Mouse (Mus musculus) bone marrow, adult 2 months (tissue): ENCODE measurements around the gene Alox12e.

Experiments
- CTCF ChIP-seq: fragments of 200-500 bp; IDR thresholded peaks from 2 replicates; pipeline ENCODE4 v1.5.1; 2011; ENCODE audit warnings: low read length, control low read depth; ENCODE audit not compliant: control insufficient read depth, insufficient read depth
- POLR2A ChIP-seq: fragments of 200-500 bp; IDR thresholded peaks from 2 replicates; pipeline ENCODE4 v1.6.1; 2011; ENCODE audit warnings: low read depth, mild to moderate bottlenecking, control low read depth, low read length, borderline replicate concordance; ENCODE audit not compliant: control insufficient read depth

GRCm38 (mm10) chr11:70313833-70314232 lies 8.6 kb downstream of the Alox12e start:
- TF ChIP-seq CTCF, result peak; percentile 69
- TF ChIP-seq POLR2A, result no peak
